Mouse (Mus musculus) embryonic facial prominence, embryonic 15.5 days (tissue): ENCODE data around the gene Gse1. TPM values are rescaled to one million over a fixed set of nuclear protein-coding genes. Genes with fewer than 3 reads are reported as not detected.

Experiments
- ATAC-seq: fragments of 200-750 bp; cut with Nextera tagmentation; 2 replicates; pipeline ENCODE4 v1.8.0; 2017; ENCODE audit warnings: low read depth, moderate TSS enrichment; ENCODE audit not compliant: insufficient number of reproducible peaks, low FRiP score, low TSS enrichment
- H3K27ac ChIP-seq: fragments of 300-500 bp; sonication (generic); replicated peaks from 2 replicates; pipeline ENCODE4 v1.5.1; 2015; ENCODE audit warnings: mild to moderate bottlenecking, inconsistent platforms
- H3K27me3 ChIP-seq: fragments of 300-500 bp; sonication (generic); 2 replicates; pipeline ENCODE4 v1.6.1; 2015; ENCODE audit warnings: inconsistent platforms
- H3K36me3 ChIP-seq: fragments of 300-500 bp; sonication (generic); 2 replicates; pipeline ENCODE4 v1.6.1; 2015; ENCODE audit warnings: mild to moderate bottlenecking, inconsistent platforms
- H3K4me1 ChIP-seq: fragments of 300-500 bp; sonication (generic); 2 replicates; pipeline ENCODE4 v1.6.1; 2015; ENCODE audit warnings: inconsistent platforms
- H3K4me2 ChIP-seq: fragments of 300-500 bp; sonication (generic); replicated peaks from 2 replicates; pipeline ENCODE4 v1.6.1; 2015; ENCODE audit warnings: mild to moderate bottlenecking, inconsistent platforms
- H3K4me3 ChIP-seq: fragments of 300-500 bp; sonication (generic); replicated peaks from 2 replicates; pipeline ENCODE4 v1.5.1; 2015; ENCODE audit warnings: mild to moderate bottlenecking, inconsistent platforms
- H3K9ac ChIP-seq: fragments of 300-500 bp; sonication (generic); 2 replicates; pipeline ENCODE4 v1.6.1; 2015; ENCODE audit warnings: inconsistent platforms
- H3K9me3 ChIP-seq: fragments of 300-500 bp; sonication (generic); replicated peaks from 2 replicates; pipeline ENCODE4 v1.6.1; 2016; ENCODE audit warnings: inconsistent platforms
- WGBS: fragments of 180-500 bp; shearing (Covaris S2); methylation state at CpG from one replicate; pipeline ENCODE4 v1.1.7; 2015; 5-methylcytosine and 5-hydroxymethylcytosine counted together
- polyA plus RNA-seq: library from polyadenylated mRNA; unstranded; fragments of >200 nt; fragmentation: Nextera tagmentation; extraction: Ambion mirVana; gene quantifications from 2 replicates; pipeline ENCODE4 v1.2.1, GENCODE M21; 2015

Gse1 gene
- polyA plus RNA-seq, 1 experiment from 2014 or later, result 11.1 TPM

DNA sequence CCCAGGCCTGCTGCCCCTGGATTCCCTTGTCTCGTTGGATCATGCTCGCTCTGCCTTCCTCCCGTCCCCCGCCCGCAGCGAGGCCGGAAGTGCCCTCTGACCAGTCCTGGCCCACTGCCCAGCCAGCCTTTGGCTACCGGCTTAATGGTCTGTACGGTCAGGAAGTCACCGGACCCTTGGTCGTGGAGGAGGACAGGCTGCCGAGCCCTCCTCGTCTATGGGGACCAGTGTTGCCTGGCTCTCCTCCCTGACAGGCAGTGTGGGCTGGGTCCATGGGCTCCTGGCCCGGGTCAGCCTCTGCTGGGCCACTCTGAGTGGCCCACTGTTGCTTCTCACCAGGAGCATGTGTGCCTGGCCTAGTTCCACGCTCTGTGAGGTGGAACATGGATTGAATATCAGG, 266.6 kb downstream of the Gse1 start:
- H3K4me2 ChIP-seq, result no peak overlapping the region

DNA sequence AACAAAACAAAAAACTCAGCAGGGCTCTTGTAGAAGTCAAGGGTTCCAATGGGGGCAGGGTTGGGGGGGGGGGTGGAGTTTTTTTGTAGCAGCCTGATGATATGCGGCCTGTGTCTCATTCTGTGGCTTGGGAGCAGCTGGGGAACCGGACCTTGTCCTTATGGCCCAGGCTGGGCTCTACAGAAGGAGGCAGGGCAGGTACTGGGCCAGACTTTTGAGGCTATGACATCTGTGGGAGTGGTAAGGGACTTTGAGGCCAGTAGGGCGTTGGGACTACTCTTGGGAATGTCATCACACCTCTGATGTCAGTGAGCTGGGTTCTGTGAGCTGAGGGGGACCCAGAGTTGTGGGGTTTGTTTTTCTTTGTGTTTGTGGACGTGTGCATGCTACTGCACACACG, 267.2 kb downstream of the Gse1 start:
- no peaks in the 10 kb centered on the region for H3K36me3 ChIP-seq
- 71% methylated on average over 5 of the region's 5 CpGs for WGBS
- H3K9me3 ChIP-seq, result no peaks in the 10 kb centered on the region
- H3K27me3 ChIP-seq, result no peaks in the 10 kb centered on the region
- H3K4me3 ChIP-seq, result no peak overlapping the region
- no peak for ATAC-seq
- no peak overlapping the region for H3K4me2 ChIP-seq
- H3K4me1 ChIP-seq, result peaks cover 89% of the 10 kb centered on the region
- H3K27ac ChIP-seq, result no peak overlapping the region
- no peak overlapping the region for H3K9ac ChIP-seq

More for the DNA sequence above, 266.6 kb downstream of the Gse1 start:
- H3K4me1 ChIP-seq, result peaks cover 89% of the 10 kb centered on the region
- H3K4me3 ChIP-seq, result no peak overlapping the region
- H3K27ac ChIP-seq, result no peak overlapping the region
- H3K27me3 ChIP-seq, result no peaks in the 10 kb centered on the region; the same call in 1 of the 2 replicates
- H3K36me3 ChIP-seq, result no peaks in the 10 kb centered on the region
- WGBS, result 50% methylated on average over 15 of the region's 15 CpGs
- no peaks in the 10 kb centered on the region for H3K9me3 ChIP-seq
- H3K9ac ChIP-seq, result no peak overlapping the region
- no peak for ATAC-seq

DNA sequence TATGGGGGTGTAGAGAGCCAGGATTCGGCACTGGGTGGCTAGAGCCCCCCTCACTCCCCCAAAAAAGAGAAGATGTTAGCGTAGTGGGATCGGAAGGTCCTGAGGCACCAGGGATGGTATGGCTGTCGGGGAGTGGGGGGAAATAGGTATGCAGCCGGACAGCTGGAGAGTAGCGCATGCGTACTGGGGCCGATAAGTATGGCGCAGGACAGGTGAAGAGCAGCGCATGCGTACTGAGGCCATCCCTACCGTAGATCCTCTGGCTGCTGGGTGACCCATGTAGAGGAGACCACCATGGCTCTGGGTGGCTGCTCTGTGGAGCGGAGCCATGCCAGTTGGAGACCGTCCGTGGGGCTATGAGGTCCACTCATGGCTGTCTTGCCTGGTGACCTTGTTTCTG, 268.2 kb downstream of the Gse1 start:
- H3K9ac ChIP-seq, result no peak overlapping the region
- H3K9me3 ChIP-seq, result no peaks in the 10 kb centered on the region
- WGBS, result 94% methylated on average over 15 of the region's 15 CpGs
- no peak overlapping the region for H3K27ac ChIP-seq
- no peaks in the 10 kb centered on the region for H3K27me3 ChIP-seq
- H3K4me1 ChIP-seq, result peaks cover 88% of the 10 kb centered on the region
- ATAC-seq, result no peak
- H3K36me3 ChIP-seq, result no peaks in the 10 kb centered on the region
- no peak overlapping the region for H3K4me2 ChIP-seq
- no peak overlapping the region for H3K4me3 ChIP-seq

DNA sequence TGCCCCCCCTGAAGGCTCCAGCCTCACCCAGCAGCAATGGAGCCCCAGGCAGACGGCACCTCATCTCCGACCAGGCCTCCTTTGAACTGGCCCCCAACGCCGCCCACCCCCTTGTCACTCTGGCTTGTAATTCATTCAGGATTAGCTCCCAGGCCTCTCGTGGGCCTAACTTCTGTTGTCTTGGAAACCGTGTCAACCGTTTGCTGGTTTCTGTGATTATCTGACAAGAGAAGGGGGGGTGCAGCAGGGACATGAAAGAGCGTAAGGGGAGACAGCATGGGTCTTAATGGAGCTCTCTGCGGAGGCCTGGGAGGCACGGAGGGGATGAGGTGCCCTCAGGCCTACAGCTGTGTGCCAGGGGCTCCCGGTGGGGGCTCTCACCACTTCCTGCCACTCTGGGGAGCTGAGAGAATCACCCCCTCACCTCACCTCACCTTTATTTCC, 269.3 kb downstream of the Gse1 start:
- no peaks in the 10 kb centered on the region for H3K9me3 ChIP-seq
- H3K27me3 ChIP-seq, result no peaks in the 10 kb centered on the region
- H3K4me3 ChIP-seq, result no peak overlapping the region
- H3K27ac ChIP-seq, result no peak overlapping the region
- WGBS, result 28% methylated on average over 11 of the region's 11 CpGs
- ATAC-seq, result no peak
- peaks cover 82% of the 10 kb centered on the region for H3K4me1 ChIP-seq
- no peak overlapping the region for H3K4me2 ChIP-seq
- no peaks in the 10 kb centered on the region for H3K36me3 ChIP-seq
- H3K9ac ChIP-seq, result no peak overlapping the region

DNA sequence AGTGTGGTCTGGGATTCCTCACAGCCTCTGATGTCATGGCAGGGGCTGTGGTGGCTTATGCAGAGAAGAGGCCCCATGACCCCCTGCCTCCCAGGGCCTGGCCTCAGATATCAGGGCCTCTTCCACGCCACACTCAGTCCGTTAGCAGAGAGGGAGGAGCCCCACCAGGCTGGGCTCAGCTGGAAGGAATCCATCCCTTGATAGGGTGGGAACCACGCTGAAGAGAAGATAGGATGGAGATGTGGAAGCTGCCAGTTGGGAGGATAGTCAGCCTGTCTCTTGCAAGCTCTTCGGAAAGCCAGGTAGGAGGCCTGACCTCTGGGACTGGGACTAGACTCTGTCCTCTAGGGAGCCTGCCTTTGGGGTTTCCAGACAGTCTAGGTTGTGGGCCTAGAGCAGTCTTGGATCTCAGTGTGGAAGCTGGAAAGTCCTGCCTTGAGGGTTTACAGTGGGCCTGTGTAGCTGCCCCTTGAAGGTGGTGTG, 270.1 kb downstream of the Gse1 start:
- Histone ChIP-seq H3K9me3 (no peaks in the 10 kb centered on the region), H3K36me3 (no peaks in the 10 kb centered on the region), H3K4me3 (no peak overlapping the region), H3K4me1 (peaks cover 82% of the 10 kb centered on the region), H3K27me3 (no peaks in the 10 kb centered on the region), H3K9ac (no peak overlapping the region), H3K27ac (0 out of 2 replicates have a peak overlapping the region, but pooled peaks have one; percentile 7), H3K4me2 (no peak overlapping the region)
- no peak for ATAC-seq
- 31% methylated on average over 4 of the region's 4 CpGs for WGBS

DNA sequence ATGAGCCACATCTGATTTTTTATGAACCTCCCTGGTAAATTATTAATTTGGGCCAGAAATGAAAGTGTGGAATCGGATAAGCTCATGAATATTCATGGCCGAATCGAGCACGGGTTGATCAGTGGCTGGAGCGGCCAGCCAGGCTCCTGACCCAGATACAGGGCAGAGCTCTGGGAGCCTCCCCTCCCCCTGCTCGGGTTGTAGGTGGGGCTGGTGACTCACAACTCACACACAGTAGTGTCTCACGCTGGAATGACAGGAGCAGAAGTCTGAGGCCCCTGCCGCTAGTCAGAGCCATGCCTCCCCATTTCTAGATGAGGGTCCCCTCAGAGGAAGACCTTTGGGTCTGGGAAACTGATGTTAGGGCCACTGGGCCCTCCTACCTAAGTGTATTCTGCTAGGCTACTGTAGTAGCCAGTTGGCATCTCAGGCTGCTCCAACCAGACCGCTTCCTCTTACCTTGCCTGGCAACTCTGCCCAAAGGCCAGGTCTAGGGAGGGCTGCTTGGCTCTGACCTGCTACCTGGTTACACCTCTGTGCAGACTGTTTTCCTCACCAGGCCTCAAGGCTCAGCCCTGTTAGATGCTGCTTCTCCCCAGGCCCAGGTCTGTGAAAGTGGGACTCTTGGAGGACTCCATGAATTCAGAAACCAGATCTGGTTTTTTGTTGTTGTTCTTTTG, 270.8 kb downstream of the Gse1 start:
- Histone ChIP-seq H3K36me3 (no peaks in the 10 kb centered on the region), H3K4me3 (no peak overlapping the region), H3K27ac (0 out of 2 replicates have a peak overlapping the region, but pooled peaks have one; percentile 7), H3K4me1 (peaks cover 81% of the 10 kb centered on the region), H3K27me3 (no peaks in the 10 kb centered on the region), H3K9me3 (no peaks in the 10 kb centered on the region), H3K4me2 (no peak overlapping the region), H3K9ac (no peak overlapping the region)
- ATAC-seq, result no peak
- WGBS, result 34% methylated on average over 9 of the region's 9 CpGs

DNA sequence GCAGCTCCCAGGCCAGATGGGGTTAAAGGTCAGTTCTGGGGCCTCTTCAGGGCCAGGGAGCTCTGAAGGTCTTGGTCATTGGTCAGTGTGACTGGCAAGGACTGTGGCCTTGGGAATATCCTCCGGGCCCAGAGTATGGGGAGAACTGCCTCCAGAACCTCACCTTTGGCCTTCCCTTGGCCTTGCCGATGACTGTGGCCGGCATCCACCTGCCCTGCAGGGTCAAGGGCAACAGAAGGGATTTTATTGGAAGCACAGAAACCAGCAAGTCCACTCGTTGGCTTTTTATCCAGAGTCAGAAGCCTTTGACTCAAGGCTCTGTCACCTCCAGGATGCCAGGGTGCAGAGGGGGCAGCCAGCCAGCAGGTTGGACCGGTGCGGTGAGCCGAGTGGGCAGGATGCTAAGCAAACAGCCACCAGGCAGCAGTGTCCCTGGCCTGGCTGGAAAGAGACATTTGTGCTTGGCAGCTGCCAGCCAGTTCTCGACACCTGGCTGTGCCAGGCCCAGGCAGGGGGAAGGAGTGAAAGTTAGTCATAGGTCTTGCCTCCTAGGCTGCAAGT, 272.5 kb downstream of the Gse1 start:
- Histone ChIP-seq H3K36me3 (no peaks in the 10 kb centered on the region), H3K4me3 (no peak overlapping the region), H3K9ac (no peak overlapping the region; the same call in 1 of the 2 replicates), H3K9me3 (no peaks in the 10 kb centered on the region), H3K27ac (no peak overlapping the region), H3K4me1 (peaks cover 81% of the 10 kb centered on the region), H3K4me2 (no peak overlapping the region), H3K27me3 (no peaks in the 10 kb centered on the region)
- ATAC-seq, result no peak
- 63% methylated on average over 8 of the region's 8 CpGs for WGBS

DNA sequence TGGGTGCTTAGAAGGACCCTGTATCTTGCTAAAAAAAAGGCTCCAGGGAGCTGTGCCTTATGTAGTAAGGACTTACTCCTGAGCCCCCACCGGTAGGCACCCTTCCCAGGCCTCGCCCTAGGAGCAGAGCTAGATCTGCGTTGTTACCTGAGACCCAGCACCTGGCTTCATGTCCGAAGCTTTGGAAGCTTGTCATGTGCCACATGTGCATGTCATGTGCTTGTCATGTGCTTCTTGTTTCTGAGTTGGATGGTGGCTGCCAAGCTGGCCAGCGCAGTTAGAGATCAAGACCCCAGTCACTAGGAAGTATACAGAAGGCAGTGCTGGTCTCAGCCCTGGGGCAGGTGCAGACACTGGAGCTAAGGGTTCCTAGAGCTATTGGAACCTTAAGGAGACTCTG, 273.2 kb downstream of the Gse1 start:
- H3K27ac ChIP-seq, result no peak overlapping the region
- no peak for ATAC-seq
- H3K36me3 ChIP-seq, result no peaks in the 10 kb centered on the region
- no peaks in the 10 kb centered on the region for H3K9me3 ChIP-seq
- peaks cover 86% of the 10 kb centered on the region for H3K4me1 ChIP-seq
- no peak overlapping the region for H3K9ac ChIP-seq
- H3K4me2 ChIP-seq, result no peak overlapping the region
- H3K4me3 ChIP-seq, result no peak overlapping the region
- 68% methylated on average over 5 of the region's 5 CpGs for WGBS
- no peaks in the 10 kb centered on the region for H3K27me3 ChIP-seq

DNA sequence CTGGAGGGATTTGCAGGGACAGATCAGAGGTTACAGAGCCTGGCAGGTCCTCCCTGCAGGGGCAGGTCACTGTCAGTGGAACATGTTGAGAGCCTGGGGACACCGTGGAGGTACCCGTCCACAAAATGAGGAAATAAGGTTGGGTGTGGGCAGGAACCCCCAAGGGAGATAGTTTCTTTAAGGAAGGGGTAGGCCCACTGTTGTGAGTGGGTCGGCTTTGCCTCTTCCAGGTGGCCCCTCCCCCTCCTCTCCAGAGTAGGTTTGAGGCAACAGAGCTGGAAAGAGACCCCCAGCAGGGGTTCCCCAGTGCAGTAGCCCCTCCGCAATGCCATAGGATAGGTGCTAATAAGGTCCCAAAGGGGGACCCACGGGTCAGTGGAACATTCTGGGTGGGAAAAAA, 274.2 kb downstream of the Gse1 start:
- Histone ChIP-seq H3K27me3 (no peaks in the 10 kb centered on the region), H3K27ac (no peak overlapping the region), H3K9ac (no peak overlapping the region), H3K4me1 (peaks cover 78% of the 10 kb centered on the region), H3K4me3 (no peak overlapping the region), H3K9me3 (no peaks in the 10 kb centered on the region), H3K36me3 (no peaks in the 10 kb centered on the region), H3K4me2 (no peak overlapping the region)
- WGBS, result 58% methylated on average over 5 of the region's 5 CpGs
- no peak for ATAC-seq

DNA sequence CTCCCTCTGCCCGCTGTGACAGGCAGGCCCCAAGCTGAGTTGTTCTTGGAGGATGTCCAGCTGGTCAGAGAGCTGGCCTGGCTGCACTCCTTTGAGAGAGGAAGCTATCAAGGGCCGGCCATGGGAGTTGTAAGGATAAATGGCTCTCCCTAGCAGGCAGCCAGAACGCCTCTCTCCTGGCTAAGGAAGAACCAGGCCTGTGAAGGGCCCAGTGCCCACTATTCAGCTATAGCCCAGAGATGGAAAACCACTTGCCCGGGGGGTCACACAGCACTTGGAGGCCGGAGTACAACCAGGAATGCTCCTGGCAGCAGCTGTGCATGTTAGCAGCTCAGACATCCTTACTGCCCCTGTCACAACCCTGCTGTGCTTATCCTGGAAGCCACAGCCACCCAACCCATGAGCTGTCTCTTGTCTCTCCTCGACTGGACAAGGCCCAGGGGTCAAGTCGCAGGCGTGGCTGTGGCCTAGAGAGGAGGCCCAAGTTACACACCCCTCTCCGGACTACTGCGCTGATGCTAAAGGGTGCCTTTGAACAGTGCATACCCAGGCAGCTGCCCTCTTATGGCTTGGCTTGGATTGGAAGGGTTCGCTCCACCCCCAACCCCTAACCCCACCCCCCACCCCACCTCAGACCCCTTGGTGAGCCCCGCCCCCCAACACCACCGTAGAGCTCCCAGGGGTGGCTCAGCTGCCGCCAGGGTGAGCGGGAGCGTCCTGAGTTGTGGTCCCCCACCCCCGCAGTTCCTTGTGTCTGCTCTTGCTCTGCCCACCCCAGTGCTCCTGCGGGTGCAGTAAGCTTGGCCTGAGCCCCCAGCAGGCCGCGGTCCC, 276.2 kb downstream of the Gse1 start:
- peak overlapping the region; percentile 45 for H3K4me2 ChIP-seq
- no peaks in the 10 kb centered on the region for H3K27me3 ChIP-seq
- WGBS, result 12% methylated on average over 20 of the region's 20 CpGs
- H3K9me3 ChIP-seq, result no peaks in the 10 kb centered on the region
- no peak overlapping the region; the same call in 1 of the 2 replicates for H3K9ac ChIP-seq
- H3K4me3 ChIP-seq, result peak overlapping the region; percentile 19; the same call in 1 of the 2 replicates
- ATAC-seq, result no peak; the same call in 1 of the 2 replicates
- H3K27ac ChIP-seq, result peak overlapping the region; percentile 55; the same call in 1 of the 2 replicates
- H3K36me3 ChIP-seq, result no peaks in the 10 kb centered on the region
- peaks cover 79% of the 10 kb centered on the region for H3K4me1 ChIP-seq

DNA sequence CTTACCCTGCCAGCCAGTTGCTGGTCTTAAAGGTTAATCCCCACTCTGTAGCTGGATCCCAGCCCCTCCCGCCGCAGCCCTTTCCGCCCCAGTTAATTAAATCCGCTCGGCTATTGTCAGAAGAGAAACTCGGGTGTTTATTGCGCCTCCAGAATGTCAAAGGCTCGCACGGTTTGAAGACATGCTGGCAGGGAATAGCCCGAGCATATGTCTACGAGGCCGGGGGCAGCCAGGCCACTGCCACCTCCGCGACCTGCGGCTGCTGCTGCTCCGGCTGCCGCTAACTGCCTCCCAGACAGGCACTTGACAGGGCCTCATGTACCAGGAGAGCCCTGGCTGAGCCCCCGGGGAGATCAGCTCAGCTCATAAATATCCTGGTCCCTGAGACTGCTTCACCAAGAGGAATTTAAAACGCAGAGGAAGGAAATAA, 276.8 kb downstream of the Gse1 start:
- no peak for ATAC-seq
- H3K27me3 ChIP-seq, result no peaks in the 10 kb centered on the region
- no peaks in the 10 kb centered on the region for H3K36me3 ChIP-seq
- peak overlapping the region; percentile 45 for H3K4me2 ChIP-seq
- H3K4me3 ChIP-seq, result peak overlapping the region; percentile 19; the same call in 1 of the 2 replicates
- no peaks in the 10 kb centered on the region for H3K9me3 ChIP-seq
- no peak overlapping the region; the same call in 1 of the 2 replicates for H3K9ac ChIP-seq
- peaks cover 82% of the 10 kb centered on the region for H3K4me1 ChIP-seq
- H3K27ac ChIP-seq, result peak overlapping the region; percentile 55; the same call in 1 of the 2 replicates
- WGBS, result 4% methylated on average over 19 of the region's 19 CpGs
